Mouse (Mus musculus): ENCODE data around the gene D330020A13Rik.

GRCm38 (mm10) chr6:120302755-120303316 lies 8.7 kb downstream of the D330020A13Rik start:
- TF ChIP-seq CTCF (IDR thresholded peaks at IDR 0.05; ENCODE audit: control insufficient read depth, insufficient read depth, insufficient read length) (no peak), MYOD1 (IDR thresholded peaks at IDR 0.05; ENCODE audit: control insufficient read depth, insufficient read length, low read depth) (no peak), MAX (IDR thresholded peaks at IDR 0.05) (no peak), USF1 (IDR thresholded peaks at IDR 0.05; ENCODE audit: low read depth) (no peak), CEBPB (IDR thresholded peaks at IDR 0.05; ENCODE audit: low read depth) (no peak)
